Mouse (Mus musculus) kidney, embryonic 16.5 days (tissue): Measurements from ENCODE around the gene Ddx17. TPM values are rescaled to one million over a fixed set of nuclear protein-coding genes. Genes with fewer than 3 reads are reported as not detected.

Experiments
- ATAC-seq: fragments of 200-750 bp; cut with Nextera tagmentation; 2 replicates; pipeline ENCODE4 v1.8.0; 2017; ENCODE audit warnings: moderate TSS enrichment; ENCODE audit not compliant: low FRiP score, low TSS enrichment
- H3K27ac ChIP-seq: fragments of 300-500 bp; sonication (generic); 2 replicates; pipeline ENCODE4 v1.5.1; 2014; ENCODE audit warnings: low read length
- H3K27me3 ChIP-seq: fragments of 300-500 bp; sonication (generic); 2 replicates; pipeline ENCODE4 v1.6.1; 2014; ENCODE audit warnings: low read length, control low read depth, mixed read lengths; ENCODE audit not compliant: insufficient read depth
- H3K36me3 ChIP-seq: fragments of 300-500 bp; sonication (generic); 2 replicates; pipeline ENCODE4 v1.6.1; 2014; ENCODE audit warnings: low read length, control low read depth, mixed read lengths; ENCODE audit not compliant: insufficient read depth
- H3K4me1 ChIP-seq: fragments of 300-500 bp; sonication (generic); 2 replicates; pipeline ENCODE4 v1.6.1; 2014; ENCODE audit warnings: low read length, control low read depth, mixed read lengths; ENCODE audit not compliant: insufficient read depth
- H3K4me2 ChIP-seq: fragments of 300-500 bp; sonication (generic); replicated peaks from 2 replicates; pipeline ENCODE4 v1.6.1; 2014; ENCODE audit warnings: low read depth, low read length
- H3K4me3 ChIP-seq: fragments of 300-500 bp; sonication (generic); 2 replicates; pipeline ENCODE4 v1.5.1; 2014; ENCODE audit warnings: mild to moderate bottlenecking, low read length
- H3K9ac ChIP-seq: fragments of 300-500 bp; sonication (generic); replicated peaks from 2 replicates; pipeline ENCODE4 v1.6.1; 2014; ENCODE audit warnings: low read length
- H3K9me3 ChIP-seq: fragments of 300-500 bp; sonication (generic); 2 replicates; pipeline ENCODE4 v1.6.1; 2016; ENCODE audit warnings: low read length, control low read depth
- WGBS: fragments of 180-500 bp; shearing (Covaris S2); extraction: QIAGEN DNeasy Blood & Tissue Kit; methylation state at CpG from one replicate; pipeline ENCODE4 v1.1.7; 2014; 5-methylcytosine and 5-hydroxymethylcytosine counted together
- polyA plus RNA-seq: library from polyadenylated mRNA; unstranded; fragments of >200 nt; fragmentation: Nextera tagmentation; extraction: Ambion mirVana; gene quantifications from 2 replicates; pipeline ENCODE4 v1.2.1, GENCODE M21; 2015

Ddx17 gene
- polyA plus RNA-seq, 1 experiment from 2014 or later, result 48.3 TPM

GRCm38 (mm10) chr15:79547289-79547820, 814 bp upstream of the Ddx17 start:
- WGBS, result 81% methylated on average over 17 of the region's 17 CpGs
- ATAC-seq, result peak; percentile 10; the same call in 1 of the 2 replicates
- Histone ChIP-seq H3K9ac (peak overlapping the region; percentile 98), H3K9me3 (no peaks in the 10 kb centered on the region), H3K27ac (peak overlapping the region; percentile 99), H3K36me3 (peaks cover 21% of the 10 kb centered on the region), H3K4me1 (peaks cover 19% of the 10 kb centered on the region), H3K4me3 (peak overlapping the region; percentile 80), H3K27me3 (no peaks in the 10 kb centered on the region), H3K4me2 (peak overlapping the region; percentile 70)

DNA sequence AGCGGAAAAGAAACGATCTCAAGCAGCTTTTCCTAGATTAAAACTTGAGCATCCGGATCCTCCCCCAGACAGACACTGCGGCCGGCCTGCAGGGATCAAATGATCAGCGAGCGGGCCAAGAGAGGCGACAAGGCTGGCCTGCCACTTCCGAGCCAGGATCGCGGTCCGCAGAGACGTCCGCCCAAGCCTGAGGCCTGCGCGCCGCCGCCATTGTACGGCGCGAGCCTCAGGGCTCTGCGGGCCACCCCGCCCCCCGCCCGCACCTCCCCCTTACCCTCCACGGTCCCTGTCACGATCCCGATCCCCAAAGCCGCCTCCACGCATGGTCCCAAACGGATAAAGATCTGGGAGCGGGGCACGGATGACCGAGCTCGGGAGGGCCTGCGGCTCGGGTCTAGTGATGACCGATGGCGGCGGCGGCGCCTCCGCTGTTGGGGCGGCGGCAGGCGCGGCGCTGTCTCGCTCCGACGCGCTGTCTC, 581 bp downstream of the Ddx17 start:
- ATAC-seq, result peak; percentile 82
- under 1% methylated on average over 51 of the region's 52 CpGs for WGBS

GRCm38 (mm10) chr15:79545496-79545895, 1.0 kb downstream of the Ddx17 start:
- Histone ChIP-seq H3K4me2 (peak overlapping the region; percentile 76), H3K27me3 (no peaks in the 10 kb centered on the region), H3K9me3 (no peaks in the 10 kb centered on the region), H3K4me3 (peak overlapping the region; percentile 80), H3K4me1 (peaks cover 19% of the 10 kb centered on the region), H3K9ac (peak overlapping the region; percentile 98), H3K36me3 (peaks cover 35% of the 10 kb centered on the region), H3K27ac (peak overlapping the region; percentile 99)
- no peak for ATAC-seq
- WGBS, result 2% methylated on average over 3 of the region's 3 CpGs

More for the DNA sequence above, 581 bp downstream of the Ddx17 start:
- Histone ChIP-seq H3K27ac (peak overlapping the region; percentile 99), H3K36me3 (peaks cover 31% of the 10 kb centered on the region), H3K9ac (peak overlapping the region; percentile 98), H3K9me3 (no peaks in the 10 kb centered on the region), H3K4me2 (peak overlapping the region; percentile 76), H3K4me3 (peak overlapping the region; percentile 80), H3K27me3 (no peaks in the 10 kb centered on the region), H3K4me1 (peaks cover 19% of the 10 kb centered on the region)

- Histone ChIP-seq H3K4me1 (peaks cover 19% of the 10 kb centered on the region), H3K27me3 (no peaks in the 10 kb centered on the region), H3K27ac (no peak overlapping the region), H3K4me3 (peak overlapping the region; percentile 80), H3K4me2 (peak overlapping the region; percentile 76), H3K36me3 (peaks cover 49% of the 10 kb centered on the region), H3K9ac (no peak overlapping the region), H3K9me3 (no peaks in the 10 kb centered on the region)
- no peak for ATAC-seq
- 90% methylated on average over 3 of the region's 3 CpGs for WGBS
Observed at GRCm38 (mm10) chr15:79543968-79544367, 2.6 kb downstream of the Ddx17 start.

DNA sequence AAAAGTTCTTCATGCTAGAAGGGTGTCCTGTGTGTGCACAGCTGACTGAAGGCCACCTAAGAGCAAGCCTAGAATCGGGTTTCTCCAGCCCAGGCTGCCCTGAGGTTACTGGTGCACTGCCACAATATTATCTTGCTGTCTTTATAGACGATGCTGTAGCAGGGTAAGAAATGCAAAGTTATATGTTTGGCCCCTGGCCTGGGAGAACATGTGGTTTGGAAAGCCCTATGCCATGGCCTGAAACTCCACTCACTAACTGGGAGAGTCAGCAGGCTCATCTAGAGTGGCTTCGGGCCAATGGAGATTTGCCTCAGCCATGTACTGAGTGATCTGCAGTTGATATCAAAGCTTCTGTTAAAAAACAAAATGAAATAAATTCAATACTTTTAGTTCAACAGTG, 12.7 kb downstream of the Ddx17 start:
- H3K27me3 ChIP-seq, result no peaks in the 10 kb centered on the region
- H3K9me3 ChIP-seq, result no peaks in the 10 kb centered on the region
- H3K4me3 ChIP-seq, result no peak overlapping the region
- no peak overlapping the region for H3K4me2 ChIP-seq
- no peak overlapping the region for H3K27ac ChIP-seq
- peaks cover 95% of the 10 kb centered on the region for H3K36me3 ChIP-seq
- no peak for ATAC-seq
- 73% methylated on average over 3 of the region's 3 CpGs for WGBS
- H3K9ac ChIP-seq, result no peak overlapping the region
- peaks cover 8% of the 10 kb centered on the region; the same call in 1 of the 2 replicates for H3K4me1 ChIP-seq

- WGBS, result 79% methylated on average over 7 of the region's 7 CpGs
- Histone ChIP-seq H3K4me1 (peaks cover 12% of the 10 kb centered on the region; the same call in 1 of the 2 replicates), H3K4me3 (no peak overlapping the region), H3K9me3 (no peaks in the 10 kb centered on the region), H3K27ac (no peak overlapping the region), H3K36me3 (peaks cover 82% of the 10 kb centered on the region), H3K27me3 (no peaks in the 10 kb centered on the region), H3K9ac (no peak overlapping the region), H3K4me2 (no peak overlapping the region)
- no peak for ATAC-seq
Observed at GRCm38 (mm10) chr15:79529935-79530334, 16.6 kb downstream of the Ddx17 start.

- H3K9me3 ChIP-seq, result no peaks in the 10 kb centered on the region
- no peak overlapping the region for H3K4me3 ChIP-seq
- peak overlapping the region; percentile 57; the same call in 1 of the 2 replicates for H3K27ac ChIP-seq
- peaks cover 12% of the 10 kb centered on the region; the same call in 1 of the 2 replicates for H3K4me1 ChIP-seq
- H3K27me3 ChIP-seq, result no peaks in the 10 kb centered on the region
- peaks cover 75% of the 10 kb centered on the region for H3K36me3 ChIP-seq
- 63% methylated on average over 5 of the region's 5 CpGs for WGBS
- no peak for ATAC-seq
- no peak overlapping the region for H3K4me2 ChIP-seq
- no peak overlapping the region for H3K9ac ChIP-seq
Observed at GRCm38 (mm10) chr15:79527991-79528639, 18.4 kb downstream of the Ddx17 start.

GRCm38 (mm10) chr15:79527192-79527591, 19.3 kb downstream of the Ddx17 start:
- WGBS, result 81% methylated on average over 4 of the region's 4 CpGs
- H3K4me2 ChIP-seq, result no peak overlapping the region
- no peak overlapping the region for H3K27ac ChIP-seq
- no peak overlapping the region for H3K9ac ChIP-seq
- H3K36me3 ChIP-seq, result peaks cover 68% of the 10 kb centered on the region
- no peak for ATAC-seq
- H3K9me3 ChIP-seq, result no peaks in the 10 kb centered on the region
- H3K4me3 ChIP-seq, result no peak overlapping the region
- H3K4me1 ChIP-seq, result peaks cover 12% of the 10 kb centered on the region; the same call in 1 of the 2 replicates
- no peaks in the 10 kb centered on the region for H3K27me3 ChIP-seq

GRCm38 (mm10) chr15:79525979-79526768, 20.4 kb downstream of the Ddx17 start:
- Histone ChIP-seq H3K4me2 (no peak overlapping the region), H3K4me3 (no peak overlapping the region), H3K27ac (no peak overlapping the region), H3K9me3 (no peaks in the 10 kb centered on the region), H3K27me3 (no peaks in the 10 kb centered on the region), H3K36me3 (peaks cover 58% of the 10 kb centered on the region), H3K9ac (no peak overlapping the region), H3K4me1 (peaks cover 12% of the 10 kb centered on the region; the same call in 1 of the 2 replicates)
- no peak for ATAC-seq
- 65% methylated on average over 9 of the region's 9 CpGs for WGBS
